Mouse (Mus musculus) telencephalon, adult 2 months (tissue): ENCODE measurements around the gene Pdpr.
A peak's percentile ranks its signal among the peaks of the same experiment; 100 is the strongest.
"Not testable (repeated sequence)": the region's sequence is repeated elsewhere in the genome, so short reads cannot be mapped to it uniquely, and the experiment has no call there.

Source experiments
- DNase-seq: peaks from one replicate; pipeline ENCODE4 v3.0.0-alpha.2; 2011; ENCODE audit warnings: low read depth, low spot score

The Pdpr gene

GRCm38 (mm10) chr8:111090126-111090525 is 4.3 kb upstream of the Pdpr start:
- DNase-seq: peak; percentile 58

- peak; percentile 23 for DNase-seq
Measured at GRCm38 (mm10) chr8:111091706-111092105, 2.7 kb upstream of the Pdpr start.

GRCm38 (mm10) chr8:111092326-111092725 is 2.1 kb upstream of the Pdpr start, which contains the start of gene Clec18a:
Clec18a (minus strand) TSS chr8:111092426.
- DNase-seq: not testable (repeated sequence)

- not testable (repeated sequence) for DNase-seq
Measured at GRCm38 (mm10) chr8:111094719-111095302, 381 bp downstream of the Pdpr start.

GRCm38 (mm10) chr8:111114891-111115290 is 20.5 kb downstream of the Pdpr start:
- DNase-seq: no peak

GRCm38 (mm10) chr8:111119481-111119880 is 25.1 kb downstream of the Pdpr start:
- DNase-seq: no peak

GRCm38 (mm10) chr8:111130756-111131155 is 36.3 kb downstream of the Pdpr start:
- DNase-seq: no peak

- no peak for DNase-seq
Measured at GRCm38 (mm10) chr8:111142521-111142920, 48.1 kb downstream of the Pdpr start.

GRCm38 (mm10) chr8:111144901-111145459 is 50.5 kb downstream of the Pdpr start:
- not testable (repeated sequence) for DNase-seq

GRCm38 (mm10) chr8:111145460-111146012 is 51.1 kb downstream of the Pdpr start:
- peak; percentile 62 for DNase-seq

GRCm38 (mm10) chr8:111155721-111156436 is 61.4 kb downstream of the Pdpr start:
- DNase-seq: no peak

- DNase-seq: no peak
Measured at GRCm38 (mm10) chr8:111157617-111158016, 63.2 kb downstream of the Pdpr start.

GRCm38 (mm10) chr8:111171661-111172060 is 77.2 kb downstream of the Pdpr start:
- no peak for DNase-seq

- peak; percentile 51 for DNase-seq
Measured at GRCm38 (mm10) chr8:111185472-111185947, 91.1 kb downstream of the Pdpr start.
